Mouse (Mus musculus) limb, embryonic 10.5 days (tissue): ENCODE results near the gene Tent5b. TPM values are rescaled to one million over a fixed set of nuclear protein-coding genes. Genes with fewer than 3 reads are reported as not detected.
A peak's percentile ranks its signal among the peaks of the same experiment; 100 is the strongest.

Experiments
- DNase-seq: peaks from one replicate; pipeline ENCODE4 v3.0.0-alpha.2; 2017; ENCODE audit warnings: low spot score
- H3K27ac ChIP-seq: fragments of 300-500 bp; sonication (generic); 2 replicates; pipeline ENCODE4 v1.5.1; 2016; ENCODE audit warnings: mild to moderate bottlenecking
- H3K27me3 ChIP-seq: fragments of 300-500 bp; sonication (generic); 2 replicates; pipeline ENCODE4 v1.6.1; 2016; ENCODE audit warnings: low read depth, mild to moderate bottlenecking; ENCODE audit not compliant: poor library complexity, severe bottlenecking
- H3K36me3 ChIP-seq: fragments of 300-500 bp; sonication (generic); 2 replicates; pipeline ENCODE4 v1.6.1; 2016; ENCODE audit warnings: mild to moderate bottlenecking, moderate library complexity
- H3K4me1 ChIP-seq: fragments of 300-500 bp; sonication (generic); 2 replicates; pipeline ENCODE4 v1.6.1; 2016
- H3K4me3 ChIP-seq: fragments of 300-500 bp; sonication (generic); 2 replicates; pipeline ENCODE4 v1.5.1; 2016; ENCODE audit warnings: mild to moderate bottlenecking, moderate library complexity
- H3K9me3 ChIP-seq: fragments of 300-500 bp; sonication (generic); replicated peaks from 2 replicates; pipeline ENCODE4 v1.6.1; 2016; ENCODE audit warnings: mild to moderate bottlenecking
- WGBS: fragments of 180-500 bp; shearing (Covaris S2); methylation state at CpG from one replicate; pipeline ENCODE4 v1.1.7; 2016; 5-methylcytosine and 5-hydroxymethylcytosine counted together
- polyA plus RNA-seq: library from polyadenylated mRNA; unstranded; fragments of >200 nt; fragmentation: Nextera tagmentation; extraction: Ambion mirVana; gene quantifications from 2 replicates; pipeline ENCODE4 v1.2.1, GENCODE M21; 2016

Tent5b gene
- polyA plus RNA-seq, 1 experiment from 2014 or later = 1.1 TPM

GRCm38 (mm10) chr4:133449726-133450125, 30.2 kb upstream of the Tent5b start:
- peaks cover 5% of the 10 kb centered on the region; the same call in 1 of the 2 replicates for H3K27me3 ChIP-seq
- DNase-seq = peak; percentile 88
- H3K36me3 ChIP-seq = no peaks in the 10 kb centered on the region
- no peaks in the 10 kb centered on the region for H3K9me3 ChIP-seq
- no peak overlapping the region for H3K4me3 ChIP-seq
- peaks cover 21% of the 10 kb centered on the region for H3K4me1 ChIP-seq
- WGBS = 19% methylated on average over 13 of the region's 13 CpGs
- H3K27ac ChIP-seq = no peak overlapping the region

GRCm38 (mm10) chr4:133451536-133451935, 28.4 kb upstream of the Tent5b start:
- peak; percentile 91 for DNase-seq
- no peaks in the 10 kb centered on the region for H3K9me3 ChIP-seq
- H3K4me3 ChIP-seq = no peak overlapping the region
- H3K27me3 ChIP-seq = peaks cover 5% of the 10 kb centered on the region; the same call in 1 of the 2 replicates
- no peaks in the 10 kb centered on the region for H3K36me3 ChIP-seq
- no peak overlapping the region for H3K27ac ChIP-seq
- WGBS = 9% methylated on average over 10 of the region's 10 CpGs
- peaks cover 21% of the 10 kb centered on the region for H3K4me1 ChIP-seq

GRCm38 (mm10) chr4:133452433-133452832, 27.5 kb upstream of the Tent5b start:
- no peak overlapping the region for H3K4me3 ChIP-seq
- peaks cover 21% of the 10 kb centered on the region for H3K4me1 ChIP-seq
- H3K36me3 ChIP-seq = no peaks in the 10 kb centered on the region
- H3K27me3 ChIP-seq = peaks cover 5% of the 10 kb centered on the region; the same call in 1 of the 2 replicates
- no peak for DNase-seq
- no peak overlapping the region for H3K27ac ChIP-seq
- WGBS = 76% methylated on average over 6 of the region's 7 CpGs
- no peaks in the 10 kb centered on the region for H3K9me3 ChIP-seq

- H3K4me1 ChIP-seq = peaks cover 19% of the 10 kb centered on the region
- H3K27ac ChIP-seq = 0 out of 2 replicates have a peak overlapping the region, but pooled peaks have one; percentile 7
- H3K9me3 ChIP-seq = no peaks in the 10 kb centered on the region
- no peaks in the 10 kb centered on the region for H3K36me3 ChIP-seq
- DNase-seq = no peak
- H3K27me3 ChIP-seq = no peaks in the 10 kb centered on the region
- H3K4me3 ChIP-seq = no peak overlapping the region
- 78% methylated on average over 3 of the region's 3 CpGs for WGBS
Measured at GRCm38 (mm10) chr4:133458044-133458443, 21.9 kb upstream of the Tent5b start.

- WGBS = 63% methylated on average over 1 of the region's 1 CpGs
- no peak overlapping the region for H3K27ac ChIP-seq
- DNase-seq = no peak
- H3K4me1 ChIP-seq = peaks cover 24% of the 10 kb centered on the region
- H3K9me3 ChIP-seq = no peaks in the 10 kb centered on the region
- H3K36me3 ChIP-seq = no peaks in the 10 kb centered on the region
- no peak overlapping the region for H3K4me3 ChIP-seq
- no peaks in the 10 kb centered on the region for H3K27me3 ChIP-seq
Measured at GRCm38 (mm10) chr4:133460006-133460405, 19.9 kb upstream of the Tent5b start.

- DNase-seq = no peak
- WGBS = 36% methylated on average over 5 of the region's 5 CpGs
- peaks cover 24% of the 10 kb centered on the region for H3K4me1 ChIP-seq
- no peak overlapping the region for H3K27ac ChIP-seq
- H3K27me3 ChIP-seq = no peaks in the 10 kb centered on the region
- H3K9me3 ChIP-seq = no peaks in the 10 kb centered on the region
- no peaks in the 10 kb centered on the region for H3K36me3 ChIP-seq
- H3K4me3 ChIP-seq = no peak overlapping the region
Measured at GRCm38 (mm10) chr4:133460796-133461325, 19.1 kb upstream of the Tent5b start.

GRCm38 (mm10) chr4:133461362-133461761, 18.6 kb upstream of the Tent5b start:
- H3K27me3 ChIP-seq = no peaks in the 10 kb centered on the region
- peaks cover 24% of the 10 kb centered on the region for H3K4me1 ChIP-seq
- 82% methylated on average over 4 of the region's 4 CpGs for WGBS
- no peak overlapping the region for H3K27ac ChIP-seq
- no peak for DNase-seq
- H3K36me3 ChIP-seq = no peaks in the 10 kb centered on the region
- H3K4me3 ChIP-seq = no peak overlapping the region
- no peaks in the 10 kb centered on the region for H3K9me3 ChIP-seq

GRCm38 (mm10) chr4:133463184-133463583, 16.7 kb upstream of the Tent5b start:
- DNase-seq = no peak
- Histone ChIP-seq H3K9me3 (no peaks in the 10 kb centered on the region), H3K27me3 (peaks cover 3% of the 10 kb centered on the region), H3K27ac (no peak overlapping the region), H3K36me3 (no peaks in the 10 kb centered on the region), H3K4me3 (no peak overlapping the region), H3K4me1 (peaks cover 29% of the 10 kb centered on the region)
- WGBS = 74% methylated on average over 6 of the region's 6 CpGs

- 1% methylated on average over 27 of the region's 27 CpGs for WGBS
- DNase-seq = peak; percentile 73
Measured at GRCm38 (mm10) chr4:133468080-133468479, 11.9 kb upstream of the Tent5b start.

GRCm38 (mm10) chr4:133469122-133469521, 10.8 kb upstream of the Tent5b start:
- no peaks in the 10 kb centered on the region for H3K9me3 ChIP-seq
- H3K27me3 ChIP-seq = peaks cover 27% of the 10 kb centered on the region
- WGBS = 13% methylated on average over 12 of the region's 12 CpGs
- DNase-seq = no peak
- H3K4me3 ChIP-seq = peak overlapping the region; percentile 62
- H3K4me1 ChIP-seq = peaks cover 19% of the 10 kb centered on the region
- no peak overlapping the region for H3K27ac ChIP-seq
- H3K36me3 ChIP-seq = no peaks in the 10 kb centered on the region

More at GRCm38 (mm10) chr4:133468080-133468479, 11.9 kb upstream of the Tent5b start:
- Histone ChIP-seq H3K4me1 (peaks cover 23% of the 10 kb centered on the region), H3K27ac (peak overlapping the region; percentile 39; the same call in 1 of the 2 replicates), H3K27me3 (peaks cover 27% of the 10 kb centered on the region), H3K36me3 (no peaks in the 10 kb centered on the region), H3K4me3 (peak overlapping the region; percentile 62), H3K9me3 (no peaks in the 10 kb centered on the region)

GRCm38 (mm10) chr4:133471135-133471821, 8.7 kb upstream of the Tent5b start:
- 82% methylated on average over 7 of the region's 7 CpGs for WGBS
- no peaks in the 10 kb centered on the region for H3K9me3 ChIP-seq
- H3K4me1 ChIP-seq = peaks cover 19% of the 10 kb centered on the region
- H3K4me3 ChIP-seq = no peak overlapping the region
- peaks cover 35% of the 10 kb centered on the region for H3K27me3 ChIP-seq
- no peak for DNase-seq
- H3K27ac ChIP-seq = no peak overlapping the region
- no peaks in the 10 kb centered on the region for H3K36me3 ChIP-seq

GRCm38 (mm10) chr4:133473833-133474232, 6.1 kb upstream of the Tent5b start:
- Histone ChIP-seq H3K27me3 (peaks cover 50% of the 10 kb centered on the region), H3K9me3 (no peaks in the 10 kb centered on the region), H3K27ac (no peak overlapping the region), H3K4me1 (peaks cover 7% of the 10 kb centered on the region), H3K36me3 (no peaks in the 10 kb centered on the region), H3K4me3 (no peak overlapping the region)
- no peak for DNase-seq
- WGBS = 60% methylated on average over 2 of the region's 2 CpGs

- no peaks in the 10 kb centered on the region for H3K36me3 ChIP-seq
- WGBS = 3% methylated on average over 34 of the region's 34 CpGs
- no peaks in the 10 kb centered on the region for H3K9me3 ChIP-seq
- peak overlapping the region; percentile 54 for H3K4me3 ChIP-seq
- peaks cover 77% of the 10 kb centered on the region for H3K27me3 ChIP-seq
- DNase-seq = no peak
- peak overlapping the region; percentile 54 for H3K27ac ChIP-seq
- peaks cover 33% of the 10 kb centered on the region for H3K4me1 ChIP-seq
Measured at GRCm38 (mm10) chr4:133480185-133480537, 229 bp downstream of the Tent5b start.
